Mouse (Mus musculus) gastrocnemius, postnatal 36 days (tissue): ENCODE measurements at regions not wholly inside any gene's neighbourhood (a gene's known extent, or its start where the extent isn't known, plus 50 kb on each side); places are given as distances from the start of the nearest gene placed in this dataset.

Experiments used
- DNase-seq, 2 experiments: peaks; one replicate each; pipeline ENCODE4 v3.0.0; 2022
- intact Hi-C: fragments of 180-260 bp; cut with DNase I; formaldehyde crosslinking; loops from one replicate; pipeline ENCODE4 v1.15.1; 2025

DNA sequence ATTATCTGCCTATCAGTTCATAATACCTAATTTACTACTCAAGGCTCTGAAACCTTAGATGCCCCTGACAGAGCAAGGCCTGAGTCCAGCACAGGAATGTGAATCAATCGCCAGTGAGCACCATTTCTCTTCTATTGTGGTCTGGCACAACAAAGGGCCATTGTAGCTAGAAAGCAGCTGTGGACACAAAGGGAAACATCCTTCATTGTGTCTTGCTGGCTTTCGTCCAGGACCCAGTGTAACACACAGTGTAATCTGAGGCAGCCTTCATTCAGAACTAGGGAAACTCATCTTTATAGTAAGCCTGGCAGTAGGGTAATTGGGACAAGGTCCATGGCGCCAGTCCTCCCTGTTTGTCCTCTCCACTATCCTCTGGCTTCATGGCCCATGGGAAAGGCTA lies 201.1 kb upstream of the Apob start:
- intact Hi-C loops, result no loop called here
- no peak for DNase-seq

DNA sequence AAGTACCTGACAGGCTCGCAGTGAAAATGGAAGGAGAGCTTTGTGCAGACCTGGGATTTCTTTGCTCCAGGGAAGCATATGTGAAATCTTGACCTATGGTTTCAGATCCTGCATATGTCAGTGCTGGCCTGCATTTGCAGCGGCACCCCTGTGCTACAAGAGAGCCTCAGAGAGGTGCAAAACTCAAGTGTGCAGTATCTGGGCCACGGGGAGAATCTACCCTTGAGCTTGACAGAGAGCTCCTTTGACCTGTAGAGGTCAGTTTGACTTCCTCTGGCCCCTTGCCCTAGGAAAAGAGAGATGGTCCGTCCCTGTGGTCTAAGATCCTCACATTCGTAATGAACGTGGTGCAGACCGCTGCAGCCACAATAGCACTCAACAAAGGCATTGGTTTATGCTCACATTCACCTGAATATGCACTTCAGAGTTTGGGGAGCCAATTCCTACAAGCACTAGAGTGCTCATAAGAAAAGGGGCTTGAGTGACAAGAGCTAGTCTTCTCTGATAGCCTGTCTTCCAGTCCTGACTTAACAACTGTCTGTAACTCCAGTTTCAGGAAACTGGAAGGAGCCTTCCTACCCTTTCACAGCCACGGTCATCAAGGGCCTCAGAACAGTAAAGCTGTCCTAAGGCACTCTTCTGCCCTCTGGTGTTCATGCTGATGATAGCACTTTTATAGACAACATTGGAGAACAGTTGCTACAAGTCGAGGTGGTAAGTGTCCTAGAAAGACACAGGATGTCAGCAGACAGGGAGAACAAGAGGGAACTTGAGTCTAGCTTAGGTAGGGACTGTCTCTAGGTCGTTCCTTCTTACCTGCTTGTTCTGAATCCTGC lies 200.0 kb upstream of the Apob start:
- DNase-seq, result no peak

DNA sequence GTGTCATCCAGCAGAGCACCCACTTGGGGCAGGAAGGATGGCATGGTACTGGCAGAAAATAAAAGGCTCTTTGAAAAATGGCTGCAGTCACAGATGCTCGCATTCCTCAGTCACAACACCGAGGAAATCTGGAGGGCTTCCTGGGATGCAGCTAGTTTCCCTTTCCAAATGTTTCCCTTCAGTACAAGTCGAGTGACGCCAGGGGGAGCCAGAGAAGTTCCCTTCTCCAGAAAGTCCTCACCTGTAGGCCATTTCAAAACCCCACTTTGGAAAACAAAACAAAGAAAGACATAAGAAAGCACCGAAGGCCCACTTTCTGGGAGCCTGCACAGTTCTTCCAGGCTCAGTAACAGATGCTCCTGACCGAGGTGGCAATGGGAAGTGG lies 199.4 kb upstream of the Apob start:
- no peak for DNase-seq
- intact Hi-C loops, result no loop called here

More for the DNA sequence above, 200.0 kb upstream of the Apob start:
- intact Hi-C loops, result no loop called here

DNA sequence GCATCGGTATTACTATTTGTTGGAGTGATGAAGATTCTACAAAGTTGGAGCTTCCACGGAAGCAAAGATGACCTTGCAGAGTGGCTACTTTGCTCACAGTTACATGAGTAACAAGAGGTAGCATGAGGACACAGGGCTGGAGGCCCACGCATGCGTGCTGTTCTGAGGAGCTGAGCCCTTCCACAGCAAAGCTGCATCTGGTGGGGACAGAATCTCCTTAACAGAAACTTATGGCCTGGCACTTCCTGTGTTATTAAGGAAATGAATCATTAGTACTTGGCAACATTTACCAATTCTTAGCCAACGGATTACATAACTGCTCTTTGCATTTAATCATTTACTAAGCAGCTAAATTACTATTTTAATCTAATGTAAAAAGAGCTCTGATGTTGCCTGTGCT lies 160.8 kb upstream of the Apob start:
- DNase-seq, result peak in 1 of 2 experiments; percentile 15
- intact Hi-C loops, result no loop called here

DNA sequence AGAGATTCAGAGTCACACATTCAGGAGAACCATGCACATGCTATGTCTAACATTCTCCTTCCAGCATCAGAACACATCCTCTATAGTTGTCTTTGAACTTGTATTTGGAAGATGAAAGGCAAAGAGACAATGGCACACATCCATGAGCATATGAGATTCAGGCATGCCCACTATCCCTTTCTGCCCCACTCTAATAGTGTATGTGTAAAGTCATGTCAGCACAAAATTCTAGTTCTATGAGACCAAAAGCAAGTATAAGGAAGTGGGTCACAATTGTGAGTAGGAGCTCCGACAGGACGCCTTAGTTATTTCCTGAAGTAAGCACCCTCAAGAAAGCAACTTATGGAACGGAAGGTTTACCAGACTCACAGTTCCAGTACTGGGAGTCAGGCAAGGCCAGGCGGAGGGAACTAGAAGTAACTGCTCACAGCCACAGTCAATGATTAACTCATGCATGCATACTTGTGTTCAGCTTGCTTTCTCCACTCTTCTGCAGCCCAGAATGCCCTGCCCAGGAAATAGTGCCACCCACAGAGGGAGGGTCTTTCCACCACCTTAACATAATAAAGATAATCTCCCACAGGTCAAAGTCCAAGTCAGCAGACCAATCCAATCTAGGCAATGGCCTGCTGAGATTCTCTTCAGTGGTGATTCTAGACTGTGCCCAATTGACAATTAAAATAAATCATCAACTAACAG lies 157.3 kb upstream of the Apob start:
- no peak for DNase-seq
- intact Hi-C loops, result no loop called here

DNA sequence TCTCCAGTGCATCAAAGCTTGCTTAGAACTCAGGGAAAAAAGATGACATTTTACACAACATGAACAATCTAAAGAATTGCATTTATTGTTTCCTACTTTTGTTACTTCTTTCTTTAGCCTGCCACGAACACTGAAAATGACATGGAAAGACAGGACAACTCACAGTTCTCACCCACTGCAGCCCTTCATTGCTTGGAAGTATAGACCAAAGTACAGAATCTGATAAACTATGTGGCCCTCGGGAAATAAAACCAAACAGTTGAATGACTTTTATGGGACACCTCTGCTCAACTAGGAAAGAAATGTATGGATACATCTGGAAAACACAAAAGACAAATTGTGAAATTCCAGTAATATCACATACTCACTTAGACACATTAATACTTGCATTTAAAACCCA lies 156.7 kb upstream of the Apob start:
- no peak for DNase-seq
- intact Hi-C loops, result no loop called here

DNA sequence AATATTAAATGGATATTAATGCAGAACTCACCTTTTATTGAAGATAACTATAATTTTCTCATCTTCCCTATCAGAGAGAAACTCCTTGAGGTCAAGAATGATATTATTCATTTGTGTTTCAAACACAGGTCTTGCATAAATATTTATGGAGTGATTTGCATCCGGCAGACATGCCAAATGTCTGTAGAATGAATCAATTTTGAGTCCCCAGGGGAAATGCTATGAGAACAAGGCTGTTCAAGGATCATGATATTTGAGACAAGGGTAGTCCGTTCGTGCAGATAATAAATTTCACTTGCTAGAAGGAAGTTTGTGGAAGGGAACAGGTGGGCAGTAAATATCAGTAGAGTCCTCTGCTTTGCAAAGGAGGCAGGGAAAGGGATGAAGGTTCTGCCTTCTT lies 141.7 kb upstream of the Apob start:
- intact Hi-C loops, result no loop called here
- no peak for DNase-seq

DNA sequence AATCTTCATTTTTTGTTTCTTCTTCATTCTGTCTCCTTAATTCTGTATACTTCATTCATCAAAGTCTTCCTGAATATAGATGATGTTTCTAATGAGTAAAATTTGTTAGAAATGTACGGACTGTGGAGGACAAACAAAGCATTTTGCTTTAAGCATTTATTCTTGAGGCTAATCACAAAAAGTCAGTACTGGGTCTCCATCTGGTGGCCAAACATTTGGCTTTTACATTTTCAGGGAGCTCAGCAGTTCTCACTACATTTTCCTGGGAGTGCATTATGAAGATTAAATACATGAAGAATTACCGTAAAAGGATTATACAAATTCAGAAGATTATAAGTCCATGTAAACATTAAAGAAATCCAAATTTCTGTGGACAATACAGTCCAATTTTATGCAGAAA lies 123.6 kb upstream of the Apob start:
- DNase-seq, result no peak
- intact Hi-C loops, result no loop called here

DNA sequence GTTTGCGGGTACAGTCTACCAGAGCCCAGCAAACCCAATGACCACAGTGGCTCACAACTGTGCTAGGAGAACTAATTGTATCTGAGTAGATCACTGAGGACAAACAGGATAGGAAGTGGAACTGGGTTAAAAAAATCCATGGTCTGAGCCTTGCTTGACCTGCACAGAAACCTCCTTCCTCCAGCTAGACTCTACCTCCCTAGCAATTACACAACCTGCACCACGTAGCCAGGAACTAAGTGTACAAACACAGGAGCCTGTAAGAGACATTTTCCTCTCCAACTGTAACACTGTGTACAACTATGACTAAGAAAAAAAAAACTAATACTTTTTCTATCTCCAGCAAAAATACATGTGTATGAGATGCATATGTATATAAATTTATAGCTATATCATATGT lies 121.8 kb upstream of the Apob start:
- no peak for DNase-seq
- intact Hi-C loops, result no loop called here

DNA sequence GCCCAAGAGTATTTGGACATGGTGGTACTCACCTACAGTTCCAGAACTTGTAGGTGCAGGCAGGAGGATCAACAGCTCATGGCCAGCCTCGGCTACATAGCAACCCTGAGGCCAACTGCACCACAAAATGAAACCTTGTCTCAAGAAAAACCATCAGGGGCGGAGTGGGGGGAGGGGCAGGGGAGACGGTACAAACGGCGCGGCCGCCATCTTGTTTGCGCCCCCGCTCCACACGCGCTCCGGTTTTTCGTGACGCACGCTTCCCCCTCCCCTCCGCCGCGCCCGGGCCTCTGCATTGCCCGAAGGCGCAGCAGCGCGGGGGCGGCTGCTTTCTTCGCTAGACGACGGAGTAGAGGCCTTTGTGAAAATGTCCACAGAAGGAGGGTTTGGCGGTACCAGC lies 117.9 kb upstream of the Apob start:
- no peak for DNase-seq
- intact Hi-C loops, result no loop called here

DNA sequence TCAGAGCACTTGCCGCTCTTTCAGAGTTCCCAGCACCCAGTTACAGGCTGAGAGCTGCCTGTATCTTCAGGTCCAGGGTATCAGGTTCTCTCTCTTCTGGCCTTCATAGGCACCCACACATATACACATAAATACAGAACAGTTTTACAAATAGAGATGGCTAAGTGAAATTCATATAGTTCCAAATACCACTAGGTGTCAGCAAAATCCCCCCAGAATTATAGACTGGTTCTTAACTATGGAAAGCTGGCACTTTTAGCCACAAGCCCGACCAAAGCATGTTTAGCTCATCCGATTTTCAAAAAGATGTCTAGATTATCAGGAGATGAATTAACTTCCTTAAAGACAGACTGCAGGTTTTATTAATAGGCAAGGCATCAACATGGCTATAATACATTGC lies 107.4 kb upstream of the Apob start:
- intact Hi-C loops, result no loop called here
- no peak for DNase-seq

DNA sequence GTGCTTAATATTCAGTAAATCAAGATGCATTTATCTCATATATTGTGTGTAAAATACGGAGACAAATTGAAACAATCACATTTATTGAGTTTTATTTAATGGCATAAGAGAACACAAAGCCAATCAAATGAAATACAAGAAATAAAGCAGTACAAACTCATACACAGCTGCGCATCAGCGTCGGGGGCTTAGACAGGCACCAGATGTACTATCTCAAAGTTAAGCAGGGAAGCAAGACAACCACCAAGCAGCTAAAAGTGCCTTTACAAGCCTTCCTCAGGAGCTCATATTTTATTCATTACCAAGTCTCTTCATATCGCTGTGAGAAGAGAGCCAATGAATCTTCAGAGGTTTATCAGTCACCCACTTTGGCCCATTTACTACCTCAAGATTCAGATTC lies 107.0 kb upstream of the Apob start:
- DNase-seq, result no peak
- intact Hi-C loops, result no loop called here

DNA sequence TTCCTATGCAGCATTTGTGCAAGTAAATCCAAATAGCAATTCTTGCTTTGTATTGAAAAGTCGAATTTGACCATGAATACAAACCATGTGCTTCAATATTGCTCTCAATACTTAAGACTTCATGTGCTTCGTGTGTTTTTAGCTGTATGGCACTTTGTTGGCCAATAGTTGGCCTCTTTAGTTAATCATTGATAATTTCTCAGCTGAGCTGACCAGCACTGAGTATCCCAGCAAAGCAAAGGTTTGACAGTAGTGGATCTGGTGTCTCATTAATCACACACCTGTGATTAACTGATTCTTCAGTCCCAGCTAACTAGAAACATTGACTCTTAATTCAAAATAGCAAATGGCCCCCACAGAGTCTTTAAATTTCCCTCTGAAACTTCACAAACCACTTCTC lies 102.0 kb upstream of the Apob start:
- intact Hi-C loops, result no loop called here
- DNase-seq, result no peak

DNA sequence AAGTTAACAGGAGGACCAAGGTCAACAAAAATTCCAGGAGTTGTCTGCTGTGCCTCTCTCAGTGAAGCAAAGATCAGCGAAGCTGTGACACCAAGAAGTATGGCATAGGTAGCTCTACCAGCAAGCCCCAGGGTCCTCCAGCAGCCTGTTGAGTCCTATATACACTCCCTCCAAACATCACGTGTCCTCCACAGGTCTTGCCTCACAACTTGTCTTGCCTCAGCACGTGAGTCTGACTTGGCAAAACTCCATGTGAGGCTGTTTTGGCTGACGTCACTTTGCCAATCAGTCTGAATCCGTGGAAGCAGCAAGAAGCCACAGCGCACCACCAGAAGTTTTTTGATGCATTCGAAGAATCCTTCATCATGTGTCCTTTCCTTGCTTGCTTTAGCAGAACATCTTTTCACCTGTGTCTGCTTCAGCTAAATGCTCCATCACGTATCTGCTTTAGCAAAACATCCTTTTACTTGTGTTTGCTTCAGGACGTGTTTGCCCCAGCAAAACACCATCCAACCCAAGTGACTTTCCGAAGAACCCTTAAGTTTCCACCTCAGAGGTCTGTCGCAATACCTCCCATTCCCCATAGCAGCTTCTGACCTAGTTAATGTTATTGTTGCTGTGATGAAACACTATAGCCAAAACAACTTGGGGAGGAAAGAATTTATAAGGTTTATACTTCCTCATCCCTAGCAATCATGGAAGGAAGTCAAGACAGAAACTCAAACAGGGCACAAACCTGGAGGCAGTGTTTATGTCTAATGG lies 101.0 kb upstream of the Apob start:
- no peak for DNase-seq
- intact Hi-C loops, result no loop called here

DNA sequence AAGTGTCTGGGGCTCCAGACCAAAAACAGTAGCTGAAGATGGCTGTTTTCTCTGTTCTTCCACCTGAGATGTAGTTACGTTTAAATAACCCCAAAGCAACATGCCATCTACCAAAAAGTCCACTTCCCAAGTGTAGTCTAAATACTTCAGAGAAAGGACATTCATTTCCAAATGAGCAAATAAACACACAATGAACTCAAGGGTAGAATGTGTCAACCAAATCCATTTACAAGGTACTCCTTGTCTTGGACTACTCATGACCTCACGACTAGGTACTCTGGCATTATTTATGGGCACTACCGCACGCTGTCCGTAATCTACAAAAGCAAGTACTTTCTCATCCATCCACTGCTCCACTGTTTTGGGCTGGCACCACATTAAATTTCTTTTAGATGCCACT lies 98.7 kb upstream of the Apob start:
- intact Hi-C loops, result no loop called here

DNA sequence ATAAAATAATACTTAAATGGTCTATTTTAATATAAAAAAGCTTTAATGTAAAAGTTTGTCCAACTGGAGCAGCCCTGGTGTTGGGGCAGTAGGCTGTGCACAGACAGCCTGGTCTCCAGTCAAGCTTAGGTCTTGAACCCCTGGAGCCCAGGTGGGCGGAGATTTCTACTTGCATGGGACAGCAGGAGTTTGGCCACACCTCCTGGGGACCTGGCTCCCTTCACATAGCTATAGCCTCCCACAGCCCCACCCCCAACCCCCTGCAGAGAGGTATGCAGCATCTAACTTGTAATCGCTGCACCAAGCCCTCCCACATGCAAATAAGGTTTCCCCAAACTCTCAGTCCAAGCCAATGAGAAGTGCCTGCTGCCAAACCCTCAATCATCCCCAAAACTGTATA lies 81.3 kb upstream of the Apob start:
- no peak for DNase-seq
- intact Hi-C loops, result no loop called here

More for the DNA sequence above, 98.7 kb upstream of the Apob start:
- no peak for DNase-seq

DNA sequence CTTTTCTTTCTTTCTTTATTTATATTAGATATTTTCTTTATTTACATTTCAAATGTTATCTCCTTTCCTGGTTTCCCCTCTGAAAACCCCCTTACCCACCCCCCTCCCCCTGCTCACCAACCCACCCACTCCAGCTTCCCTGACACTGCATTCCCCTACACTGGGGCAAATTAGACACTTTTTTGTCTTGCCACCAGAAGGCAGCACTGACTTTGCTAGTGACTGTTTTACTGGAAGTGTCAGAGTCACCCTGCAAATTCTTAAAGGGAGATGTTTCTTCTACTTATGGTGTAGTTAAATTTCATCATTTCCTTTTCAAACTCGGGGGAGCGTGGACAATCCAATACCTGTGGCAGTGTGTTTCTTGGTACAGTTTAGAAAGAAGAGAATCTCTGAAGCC lies 72.1 kb upstream of the Apob start:
- intact Hi-C loops, result no loop called here
- DNase-seq, result no peak

DNA sequence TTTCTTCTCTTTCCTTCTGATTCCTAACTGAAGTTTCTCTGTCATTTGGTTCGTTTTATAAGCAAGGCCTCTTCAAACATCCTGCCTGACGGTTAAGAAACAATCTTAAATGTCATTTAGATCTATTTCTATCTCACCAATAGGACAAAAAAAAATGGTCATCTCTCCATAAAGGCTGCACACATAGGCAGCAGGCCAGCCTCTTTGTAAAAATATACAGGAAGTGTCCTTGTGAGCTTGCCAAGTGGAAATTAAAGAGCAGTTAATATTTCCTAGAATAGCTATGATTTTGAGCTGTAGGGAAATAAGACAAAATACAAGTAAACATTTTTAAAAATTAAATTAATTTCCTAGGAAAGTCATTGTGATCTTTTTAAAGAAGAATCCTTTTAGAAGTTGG lies 70.6 kb upstream of the Apob start:
- DNase-seq, result no peak
- intact Hi-C loops, result no loop called here

DNA sequence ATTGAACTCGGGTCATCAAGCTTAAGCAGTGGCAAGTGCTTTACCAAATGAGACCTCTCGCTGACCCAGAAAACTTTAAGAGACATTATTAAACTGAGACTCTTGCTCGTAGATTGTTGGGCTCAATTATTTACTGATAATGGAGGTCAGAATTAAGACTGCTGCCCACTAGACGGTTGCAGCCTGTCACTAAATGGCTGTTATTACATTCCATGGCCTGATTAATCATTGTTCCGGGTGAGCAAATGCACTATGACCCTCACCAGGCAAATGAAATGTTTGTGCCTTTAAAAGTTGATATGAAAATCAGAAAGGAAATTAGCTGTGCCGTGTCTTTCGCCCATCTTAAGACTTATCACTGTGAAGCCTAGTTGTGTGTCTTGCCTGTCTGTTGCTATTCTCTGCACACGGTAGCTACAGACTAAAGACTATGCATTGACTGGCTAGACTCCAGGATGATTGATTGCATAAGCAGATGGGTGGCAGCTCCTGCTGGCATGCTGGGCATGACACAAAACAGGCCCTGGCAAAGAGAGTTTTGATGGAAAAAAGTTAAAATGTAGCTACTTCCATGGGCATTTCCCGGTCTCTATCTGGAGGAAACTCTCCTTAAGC lies 67.6 kb upstream of the Apob start:
- no peak for DNase-seq
- intact Hi-C loops, result no loop called here

DNA sequence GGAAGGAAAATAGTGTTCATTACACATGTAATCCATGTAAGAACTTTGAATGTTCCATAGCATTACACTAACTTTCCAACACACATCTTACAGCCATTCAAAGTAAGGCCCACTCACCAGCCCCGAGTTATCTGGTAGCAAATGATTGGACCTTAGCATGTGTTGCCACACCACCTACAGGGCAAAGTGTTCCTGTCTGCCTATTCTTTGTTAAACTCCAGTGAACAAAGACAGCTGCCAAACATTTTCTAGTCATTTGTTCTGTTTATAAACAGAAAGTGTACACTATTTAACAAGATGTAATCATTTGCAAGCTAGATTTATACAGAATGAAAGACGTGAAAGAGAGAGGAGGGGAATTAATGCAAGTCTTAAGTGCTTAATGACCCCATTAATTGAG lies 66.9 kb upstream of the Apob start:
- no peak for DNase-seq
- intact Hi-C loops, result no loop called here

DNA sequence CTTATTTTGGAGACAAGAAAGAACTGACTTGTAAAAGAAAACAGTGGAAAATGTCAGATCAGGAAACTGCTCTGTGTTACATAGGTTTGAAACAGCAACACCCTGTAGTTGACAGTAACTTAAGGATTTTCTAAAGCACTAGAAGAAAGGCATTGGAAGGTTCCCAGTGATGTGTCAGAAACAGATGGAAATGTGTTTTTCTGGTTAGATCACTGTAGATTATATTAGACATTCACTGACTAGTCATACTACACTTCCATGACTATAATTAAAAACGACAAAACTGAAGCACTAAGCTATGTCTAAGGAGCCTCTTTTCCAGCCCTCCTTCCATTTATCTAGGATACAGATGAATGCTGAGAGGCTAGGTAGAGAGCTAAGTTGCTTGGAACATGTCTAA lies 59.1 kb upstream of the Apob start:
- intact Hi-C loops, result no loop called here
- DNase-seq, result no peak
